Mouse (Mus musculus) ES-E14 (cell line): ENCODE measurements around the gene Mmgt2. TPM values are rescaled to one million over a fixed set of nuclear protein-coding genes. Genes with fewer than 3 reads are reported as not detected.

ENCODE experiments used
- DNase-seq: peaks from one replicate; pipeline ENCODE4 v3.0.0-alpha.2; 2013; ENCODE audit warnings: low read depth, low spot score
- H3K27ac ChIP-seq: 2 replicates; pipeline ENCODE4 v1.5.1; 2012; ENCODE audit warnings: low read depth, mild to moderate bottlenecking, low read length, moderate library complexity, mixed read lengths; ENCODE audit not compliant: poor library complexity, insufficient read depth, severe bottlenecking
- H3K36me3 ChIP-seq: 2 replicates; pipeline ENCODE4 v1.6.1; 2012; ENCODE audit warnings: mild to moderate bottlenecking, low read length, moderate library complexity, mixed read lengths; ENCODE audit not compliant: control insufficient read depth, poor library complexity, insufficient read depth, severe bottlenecking
- H3K4me1 ChIP-seq, 2 experiments: fragments of 150-350 bp in 1 of 2; sonication (generic) in 1 of 2; 2 replicates each; pipeline ENCODE4 v1.6.1; 2012; ENCODE audit warnings: low read length in 2 of 2, mild to moderate bottlenecking in 1 of 2, mixed read lengths in 1 of 2; ENCODE audit not compliant: control insufficient read depth in 2 of 2, insufficient read depth in 2 of 2, poor library complexity in 1 of 2
- H3K4me3 ChIP-seq, 2 experiments: fragments of 150-350 bp in 1 of 2; sonication (generic) in 1 of 2; 2 replicates each; pipeline ENCODE4 v1.5.1; 2012; ENCODE audit warnings: low read length in 2 of 2, low read depth in 1 of 2, mild to moderate bottlenecking in 1 of 2, mixed read lengths in 1 of 2; ENCODE audit not compliant: insufficient read depth in 1 of 2, poor library complexity in 1 of 2, severe bottlenecking in 1 of 2
- H3K9ac ChIP-seq: 2 replicates; pipeline ENCODE4 v1.6.1; 2012; ENCODE audit warnings: low read depth, mild to moderate bottlenecking, low read length, mixed read lengths; ENCODE audit not compliant: poor library complexity, insufficient read depth, severe bottlenecking
- H3K9me3 ChIP-seq: fragments of 150-350 bp; sonication (generic); 2 replicates; pipeline ENCODE4 v1.6.1; 2012; ENCODE audit warnings: low read depth, mild to moderate bottlenecking, low read length; ENCODE audit not compliant: control insufficient read depth, insufficient read depth
- CHD2 ChIP-seq: IDR thresholded peaks from 2 replicates; pipeline ENCODE4 v1.6.1; 2014; ENCODE audit warnings: mild to moderate bottlenecking, low read depth, low read length, inconsistent platforms
- HCFC1 ChIP-seq: IDR thresholded peaks from 2 replicates; pipeline ENCODE4 v1.6.1; 2012; ENCODE audit warnings: low read length, inconsistent platforms, borderline replicate concordance; ENCODE audit not compliant: insufficient read depth
- MAFK ChIP-seq: IDR thresholded peaks from 2 replicates; pipeline ENCODE4 v1.6.1; 2014; ENCODE audit warnings: mild to moderate bottlenecking, low read depth, low read length, inconsistent platforms; ENCODE audit not compliant: insufficient read depth
- ZC3H11A ChIP-seq: IDR thresholded peaks from 2 replicates; pipeline ENCODE4 v1.6.1; 2012; ENCODE audit warnings: low read depth, mild to moderate bottlenecking, inconsistent platforms, low read length, borderline replicate concordance
- ZNF384 ChIP-seq: IDR thresholded peaks from 2 replicates; pipeline ENCODE4 v1.6.1; 2012; ENCODE audit warnings: low read depth, low read length, inconsistent platforms
- in situ Hi-C, 2 experiments: fragments of 600-800 bp; cut with MboI; formaldehyde crosslinking; loops; one replicate each; pipeline ENCODE4 v1.15.1; 2025; ENCODE audit warnings: low sequenced_read_pairs in 2 of 2, inconsistent platforms in 1 of 2; ENCODE audit not compliant: unreplicated experiment in 2 of 2
- total RNA-seq: library from RNA; depleted of rRNA; stranded (reverse); fragments of 300-350 nt; gene quantifications from 2 replicates; pipeline ENCODE4 v1.2.3, GENCODE M21; 2012

Gene Mmgt2
- total RNA-seq, 1 experiment: 11.4 TPM

GRCm38 (mm10) chr11:62669471-62669870, 21.0 kb downstream of the Mmgt2 start:
- Histone ChIP-seq H3K4me3 (no peak overlapping the region), H3K4me1 (peaks cover 0 to 7% of the 10 kb centered on the region in 2 experiments; a peak in 1 of 4 replicates), H3K27ac (no peak overlapping the region), H3K9ac (no peak overlapping the region), H3K36me3 (no peaks in the 10 kb centered on the region; the same call in 1 of the 2 replicates), H3K9me3 (no peaks in the 10 kb centered on the region)
- DNase-seq: no peak
- in situ Hi-C loops: no loop called here
- TF ChIP-seq ZNF384: no peak
- TF ChIP-seq ZC3H11A: no peak
- TF ChIP-seq CHD2: no peak
- TF ChIP-seq HCFC1: no peak
- TF ChIP-seq MAFK: no peak

GRCm38 (mm10) chr11:62670006-62670405, 21.5 kb downstream of the Mmgt2 start:
- H3K9ac ChIP-seq: no peak overlapping the region
- no peaks in the 10 kb centered on the region for H3K36me3 ChIP-seq
- no peaks in the 10 kb centered on the region for H3K9me3 ChIP-seq
- H3K4me3 ChIP-seq: no peak overlapping the region
- DNase-seq: no peak
- in situ Hi-C loops: no loop called here
- H3K27ac ChIP-seq: no peak overlapping the region
- peaks cover 0 to 5% of the 10 kb centered on the region in 2 experiments; a peak in 1 of 4 replicates for H3K4me1 ChIP-seq
- TF ChIP-seq MAFK (no peak), CHD2 (no peak), ZNF384 (no peak), ZC3H11A (no peak), HCFC1 (no peak)

GRCm38 (mm10) chr11:62675480-62676289, 27.2 kb downstream of the Mmgt2 start:
- TF ChIP-seq HCFC1: no peak
- TF ChIP-seq ZC3H11A: peak; percentile 64; the same call in 1 of the 2 replicates
- 0 out of 4 replicates have a peak, but pooled peaks cover 0 to 1% of the 10 kb centered on the region in 2 experiments for H3K4me1 ChIP-seq
- H3K9ac ChIP-seq: 0 out of 2 replicates have a peak overlapping the region, but pooled peaks have one; percentile 17
- H3K4me3 ChIP-seq: peak overlapping the region in 1 of 2 experiments; percentile 8; a peak in 1 of 4 replicates
- no peak overlapping the region for H3K27ac ChIP-seq
- H3K9me3 ChIP-seq: no peaks in the 10 kb centered on the region
- H3K36me3 ChIP-seq: no peaks in the 10 kb centered on the region
- DNase-seq: peak; percentile 80
- in situ Hi-C loops: loop anchor here in 1 of 2 experiments (5.0 kb wide), 1 partner anchor 63 kb away; no protein-coding TSS in a partner anchor

GRCm38 (mm10) chr11:62676290-62676596, 27.8 kb downstream of the Mmgt2 start:
- Histone ChIP-seq H3K27ac (no peak overlapping the region), H3K9me3 (no peaks in the 10 kb centered on the region), H3K4me3 (no peak overlapping the region), H3K4me1 (0 out of 4 replicates have a peak, but pooled peaks cover 0 to 1% of the 10 kb centered on the region in 2 experiments), H3K9ac (no peak overlapping the region), H3K36me3 (no peaks in the 10 kb centered on the region)
- DNase-seq: no peak
- TF ChIP-seq CHD2 (no peak), MAFK (no peak), ZNF384 (no peak), ZC3H11A (no peak), HCFC1 (no peak)
- in situ Hi-C loops: loop anchor here in 1 of 2 experiments (5.0 kb wide), 1 partner anchor 64 kb away; no protein-coding TSS in a partner anchor
